Mouse (Mus musculus) layer of hippocampus, postnatal 25 days (tissue): ENCODE data around the gene Pds5b. TPM values are rescaled to one million over a fixed set of nuclear protein-coding genes. Genes with fewer than 3 reads are reported as not detected.
"Not testable (repeated sequence)": the region's sequence is repeated elsewhere in the genome, so short reads cannot be mapped to it uniquely, and the experiment has no call there.

Experiments
- DNase-seq, 2 experiments: peaks; one replicate each; pipeline ENCODE4 v3.0.0; 2022; ENCODE audit warnings: mixed read lengths in 2 of 2, low spot score in 1 of 2; ENCODE audit errors: extremely low spot score in 1 of 2
- total RNA-seq, 2 experiments: library from RNA; stranded (reverse); gene quantifications; 2 replicates each; pipeline ENCODE4 v1.2.3; 2021

Pds5b gene
- total RNA-seq, 2 experiments from 2014 or later, result 70.4 to 80.4 TPM

GRCm38 (mm10) chr5:150693277-150693676 is 19.7 kb downstream of the Pds5b start:
- DNase-seq, result no peak

GRCm38 (mm10) chr5:150702714-150703113 is 29.2 kb downstream of the Pds5b start:
- peak in 1 of 2 experiments; percentile 42 for DNase-seq

GRCm38 (mm10) chr5:150706651-150707050 is 33.1 kb downstream of the Pds5b start:
- not testable (repeated sequence) for DNase-seq

- not testable (repeated sequence) for DNase-seq
Observed at GRCm38 (mm10) chr5:150707181-150707580, 33.6 kb downstream of the Pds5b start.

GRCm38 (mm10) chr5:150711503-150711902 is 38.0 kb downstream of the Pds5b start:
- DNase-seq, result no peak

GRCm38 (mm10) chr5:150713431-150713830 is 39.9 kb downstream of the Pds5b start:
- no peak for DNase-seq

GRCm38 (mm10) chr5:150717775-150718174 is 44.2 kb downstream of the Pds5b start:
- no peak for DNase-seq

GRCm38 (mm10) chr5:150724641-150725040 is 51.1 kb downstream of the Pds5b start:
- DNase-seq, result no peak

- not testable (repeated sequence) for DNase-seq
Observed at GRCm38 (mm10) chr5:150737028-150737427, 63.5 kb downstream of the Pds5b start.

GRCm38 (mm10) chr5:150739311-150739710 is 65.8 kb downstream of the Pds5b start:
- DNase-seq, result no peak

- no peak for DNase-seq
Observed at GRCm38 (mm10) chr5:150740597-150740996, 67.1 kb downstream of the Pds5b start.

- DNase-seq, result no peak
Observed at GRCm38 (mm10) chr5:150756623-150757022, 83.1 kb downstream of the Pds5b start.

GRCm38 (mm10) chr5:150772403-150772802 is 98.9 kb downstream of the Pds5b start:
- DNase-seq, result no peak

GRCm38 (mm10) chr5:150773083-150773482 is 99.5 kb downstream of the Pds5b start:
- DNase-seq, result no peak

GRCm38 (mm10) chr5:150788261-150788660 is 114.7 kb downstream of the Pds5b start:
- no peak for DNase-seq

- DNase-seq, result no peak
Observed at GRCm38 (mm10) chr5:150789039-150789438, 115.5 kb downstream of the Pds5b start.

- DNase-seq, result no peak
Observed at GRCm38 (mm10) chr5:150794181-150794580, 120.6 kb downstream of the Pds5b start.

GRCm38 (mm10) chr5:150800056-150800455 is 126.5 kb downstream of the Pds5b start:
- no peak for DNase-seq

- DNase-seq, result no peak
Observed at GRCm38 (mm10) chr5:150814111-150814990, 140.8 kb downstream of the Pds5b start.

- no peak for DNase-seq
Observed at GRCm38 (mm10) chr5:150815400-150815799, 141.9 kb downstream of the Pds5b start.

GRCm38 (mm10) chr5:150816775-150817174 is 143.2 kb downstream of the Pds5b start:
- no peak for DNase-seq

GRCm38 (mm10) chr5:150818041-150818440 is 144.5 kb downstream of the Pds5b start:
- no peak for DNase-seq
